8 mouse cellular contexts compared by ENCODE assay signal in the genomic region with DNA sequence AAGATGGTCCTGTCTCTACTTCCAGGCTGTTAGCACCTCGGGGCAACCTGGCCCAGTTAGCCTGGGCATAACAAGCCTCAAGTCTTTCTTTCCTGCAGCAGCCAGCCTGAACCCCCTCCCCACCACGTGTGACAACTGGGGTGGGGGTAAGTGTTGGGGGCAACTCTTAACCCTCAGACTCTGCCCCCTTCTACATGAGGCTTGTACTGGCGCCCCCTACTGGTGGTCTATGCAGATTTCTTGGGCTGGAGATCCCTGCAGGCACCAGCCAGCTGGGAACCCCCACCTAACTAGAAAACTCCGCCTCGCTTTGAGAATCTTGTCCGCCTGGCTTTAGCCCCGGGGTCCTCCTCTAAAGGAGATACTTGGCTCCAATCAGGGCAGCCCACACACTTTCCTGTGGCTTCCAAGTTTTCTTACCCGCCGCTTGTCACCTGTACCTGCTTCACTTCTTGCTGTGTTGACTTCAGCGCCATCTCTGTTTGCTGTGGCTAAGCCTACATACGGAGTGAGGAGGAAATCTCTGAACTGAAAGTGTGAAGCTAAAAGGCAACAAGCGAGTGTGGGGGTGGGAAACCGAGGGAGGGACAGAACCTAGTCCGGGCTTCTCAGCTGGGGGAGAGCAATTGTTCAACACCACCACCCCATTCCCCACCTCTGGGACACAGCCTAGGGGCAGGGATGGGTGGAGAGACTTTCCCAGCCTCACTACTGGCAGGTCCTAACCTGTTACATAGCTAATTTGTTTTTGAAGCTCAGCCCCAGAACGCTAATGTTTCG. TPM values are rescaled to one million over a fixed set of nuclear protein-coding genes. Genes with fewer than 3 reads are reported as not detected.
DNase-seq lines count a peak whose midpoint lies in the region; ATAC-seq and TF ChIP-seq lines count a peak whose summit lies in the region.

No protein-coding gene starts in this region.

- H3K4me3 ChIP-seq in heart, embryonic 16.5 days (ENCODE audit: low read length) = peak overlapping the region; percentile 18; the same call in 1 of the 2 replicates
- H3K4me3 ChIP-seq in liver, postnatal 0 days (ENCODE audit: low read depth, low read length) = peak overlapping the region; percentile 13; the same call in 1 of the 2 replicates

- peak overlapping the region; percentile 26 for H3K4me2 ChIP-seq in heart, embryonic 16.5 days (ENCODE audit: low read depth, low read length)
- peak overlapping the region; percentile 59 for H3K4me2 ChIP-seq in liver, postnatal 0 days (ENCODE audit: low read depth, low read length)

- H3K9me3 ChIP-seq in heart, embryonic 16.5 days (replicated peaks; ENCODE audit: control insufficient read depth, low read length) = no peaks in the 10 kb centered on the region
- H3K9me3 ChIP-seq in liver, postnatal 0 days (ENCODE audit: low read length) = no peaks in the 10 kb centered on the region

- H3K9ac ChIP-seq in heart, embryonic 16.5 days (ENCODE audit: low read length) = no peak overlapping the region
- 0 out of 2 replicates have a peak overlapping the region, but pooled peaks have one; percentile 26 for H3K9ac ChIP-seq in liver, postnatal 0 days (replicated peaks)

- 18% methylated on average over 16 of the region's 16 CpGs for WGBS in heart, embryonic 16.5 days
- 21% methylated on average over 16 of the region's 16 CpGs for WGBS in liver, postnatal 0 days (ENCODE audit: insufficient replicate concordance)

- no peaks in the 10 kb centered on the region for H3K4me1 ChIP-seq in heart, embryonic 16.5 days (ENCODE audit: control insufficient read depth, insufficient read depth, low read length)
- H3K4me1 ChIP-seq in liver, postnatal 0 days (ENCODE audit: insufficient read depth) = peaks cover 3% of the 10 kb centered on the region; the same call in 1 of the 2 replicates

- peak; percentile 39 to 41 for DNase-seq in cerebellum, postnatal 10 days
- no peak for DNase-seq in cerebellum, postnatal 4 days (ENCODE audit: low spot score in 2 of 2)
- peak; percentile 31 for DNase-seq in ovary, postnatal 36 days (ENCODE audit: low spot score)
- no peak for DNase-seq in ovary, postnatal 10 days (ENCODE audit: low spot score)
- peak; percentile 60 for DNase-seq in liver, postnatal 0 days
- peak; percentile 52 for DNase-seq in thymus, postnatal 0 days (ENCODE audit: low spot score)
- DNase-seq in MN1 (ENCODE audit: low spot score) = no peak

- peak; percentile 65 for TF ChIP-seq CTCF in liver, postnatal 0 days (IDR thresholded peaks at IDR 0.05; ENCODE audit: low read depth)

- TF ChIP-seq EP300 in liver, postnatal 0 days (IDR thresholded peaks at IDR 0.05; ENCODE audit: low read depth) = no peak

- H3K27me3 ChIP-seq in heart, embryonic 16.5 days (ENCODE audit: control insufficient read depth, insufficient read depth, low read length) = no peaks in the 10 kb centered on the region
- no peaks in the 10 kb centered on the region for H3K27me3 ChIP-seq in liver, postnatal 0 days (ENCODE audit: insufficient read depth, low read length)

- H3K36me3 ChIP-seq in heart, embryonic 16.5 days (ENCODE audit: control insufficient read depth, insufficient read depth) = no peaks in the 10 kb centered on the region
- H3K36me3 ChIP-seq in liver, postnatal 0 days (replicated peaks; ENCODE audit: insufficient read depth, low read length) = no peaks in the 10 kb centered on the region

- no peak overlapping the region for H3K27ac ChIP-seq in heart, embryonic 16.5 days (ENCODE audit: low read length)
- no peak overlapping the region for H3K27ac ChIP-seq in liver, postnatal 0 days (ENCODE audit: low read depth)

- no peak for ATAC-seq in heart, embryonic 16.5 days (replicated peaks; ENCODE audit: extremely low read depth, insufficient read depth, low FRiP score)
- ATAC-seq in liver, postnatal 0 days = no peak

RNA-seq across cellular contexts. Expression of a gene that starts 16.1 kb away (rescaled TPM):
- polyA plus RNA-seq in heart, embryonic 16.5 days (2015; fragmentation: Nextera tagmentation; extraction: Ambion mirVana) = 1.1 TPM in 2 replicates
- polyA plus RNA-seq in liver, postnatal 0 days (2015; fragmentation: Nextera tagmentation; extraction: Ambion mirVana) = 2.1 and 2.3 TPM in 2 replicates
- 0.86 and 1.7 TPM in 2 replicates for polyA plus RNA-seq in thymus, postnatal 0 days (2015; fragmentation: Nextera tagmentation; extraction: Ambion mirVana)

RNA-seq across cellular contexts. Expression of a gene that starts 33.9 kb away (rescaled TPM):
- polyA plus RNA-seq in heart, embryonic 16.5 days (2015; fragmentation: Nextera tagmentation; extraction: Ambion mirVana) = 1.6 and 1.7 TPM in 2 replicates
- polyA plus RNA-seq in liver, postnatal 0 days (2015; fragmentation: Nextera tagmentation; extraction: Ambion mirVana) = 7.3 and 10.7 TPM in 2 replicates
- 5.6 and 9.1 TPM in 2 replicates for polyA plus RNA-seq in thymus, postnatal 0 days (2015; fragmentation: Nextera tagmentation; extraction: Ambion mirVana)

Comparison
In these comparisons a context has a peak if more than half of its experiments do, and no peak if none do; other contexts are left out.
1. DNase-seq: peak in cerebellum, postnatal 10 days (2 of 2), ovary, postnatal 36 days (single experiment), liver, postnatal 0 days (single experiment) and thymus, postnatal 0 days (single experiment); none in cerebellum, postnatal 4 days (0 of 2), ovary, postnatal 10 days (single experiment) and MN1 (single experiment).